ENCODE assay signal across 30 mouse cellular contexts in genomic region chr9:8814236-8814635, GRCm38 (mm10).
"Had no signal": no experiment of that assay in that cellular context is flagged by ENCODE, and none has a peak within 500 bp of the region (broad histone marks: within the 10 kb centered on the region; RNA-seq: fewer than 3 reads in every experiment).

No protein-coding gene starts in this region.

- H3K9me3 ChIP-seq: heart, embryonic 10.5 days; heart, embryonic 12.5 days; heart, embryonic 13.5 days; heart, embryonic 15.5 days; hindbrain, embryonic 10.5 days; hindbrain, embryonic 12.5 days; hindbrain, embryonic 13.5 days; hindbrain, embryonic 15.5 days; intestine, embryonic 15.5 days; kidney, embryonic 15.5 days had no signal

- H3K4me1 ChIP-seq: heart, embryonic 10.5 days; heart, embryonic 12.5 days; heart, embryonic 13.5 days; heart, embryonic 15.5 days; hindbrain, embryonic 10.5 days; hindbrain, embryonic 12.5 days; hindbrain, embryonic 13.5 days; hindbrain, embryonic 15.5 days; intestine, embryonic 15.5 days; kidney, embryonic 15.5 days had no signal

- H3K4me3 ChIP-seq: heart, embryonic 10.5 days; heart, embryonic 12.5 days; heart, embryonic 13.5 days; heart, embryonic 15.5 days; hindbrain, embryonic 10.5 days; hindbrain, embryonic 12.5 days; hindbrain, embryonic 13.5 days; hindbrain, embryonic 15.5 days; intestine, embryonic 15.5 days; kidney, embryonic 15.5 days; layer of hippocampus, adult 2 months; left cerebral cortex, adult 2 months had no signal

- H3K9ac ChIP-seq: heart, embryonic 12.5 days; heart, embryonic 13.5 days; heart, embryonic 15.5 days; hindbrain, embryonic 12.5 days; hindbrain, embryonic 13.5 days; hindbrain, embryonic 14.5 days; hindbrain, embryonic 15.5 days; intestine, embryonic 15.5 days; kidney, embryonic 15.5 days had no signal

- H3K36me3 ChIP-seq: heart, embryonic 10.5 days; heart, embryonic 12.5 days; heart, embryonic 13.5 days; heart, embryonic 15.5 days; hindbrain, embryonic 10.5 days; hindbrain, embryonic 12.5 days; hindbrain, embryonic 13.5 days; hindbrain, embryonic 15.5 days; intestine, embryonic 15.5 days; kidney, embryonic 15.5 days had no signal

- H3K27me3 ChIP-seq: heart, embryonic 12.5 days; heart, embryonic 13.5 days; heart, embryonic 15.5 days; hindbrain, embryonic 12.5 days; hindbrain, embryonic 13.5 days; hindbrain, embryonic 15.5 days; intestine, embryonic 15.5 days; kidney, embryonic 15.5 days had no signal

- DNase-seq: heart, postnatal 10 days; heart, postnatal 14 days; heart, postnatal 36 days; heart, postnatal 4 days; kidney, adult 11 months; kidney, adult 18-20 months; kidney, adult 2 months; kidney, adult 8-10 months; kidney, postnatal 10 days; kidney, postnatal 14 days; kidney, postnatal 25 days; kidney, postnatal 36 days; kidney, postnatal 4 days; layer of hippocampus, adult 9-11 months; layer of hippocampus, postnatal 36 days had no signal

- H3K27ac ChIP-seq: heart, embryonic 10.5 days; heart, embryonic 13.5 days; heart, embryonic 15.5 days; hindbrain, embryonic 10.5 days; hindbrain, embryonic 12.5 days; hindbrain, embryonic 13.5 days; hindbrain, embryonic 14.5 days; hindbrain, embryonic 15.5 days; hindbrain, postnatal 0 days; intestine, embryonic 15.5 days; kidney, embryonic 15.5 days; kidney, postnatal 0 days; layer of hippocampus, adult 2 months; left cerebral cortex, adult 2 months had no signal
